Mouse (Mus musculus) frontal cortex, postnatal 36 days (tissue): ENCODE measurements around the gene Mt1.

Source experiments
- DNase-seq, 2 experiments: peaks; one replicate each; pipeline ENCODE4 v3.0.0; 2022; ENCODE audit warnings: low spot score in 2 of 2

Gene Mt1

GRCm38 (mm10) chr8:94204043-94204442 is 25.2 kb downstream of the Mt1 start:
- DNase-seq = no peak

DNA sequence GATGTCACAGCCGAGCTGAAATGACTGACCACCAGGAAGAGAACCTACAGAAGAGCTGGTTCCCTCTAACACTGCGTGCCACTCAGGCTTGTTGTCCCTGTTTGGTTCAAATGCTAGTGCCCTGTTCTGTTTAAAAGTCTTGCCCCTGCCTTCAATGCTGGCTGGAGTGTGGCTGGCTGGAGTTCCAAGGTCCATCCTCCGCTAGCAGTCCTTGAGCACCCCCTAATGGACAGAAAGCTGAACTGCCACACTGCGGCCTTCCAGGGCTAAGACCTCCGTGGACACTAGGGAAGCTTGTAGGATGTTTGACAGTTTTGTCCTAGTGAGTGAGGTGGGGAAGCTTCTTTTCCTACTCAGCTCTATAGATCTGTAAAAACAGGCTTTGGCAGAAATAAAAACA is 26.9 kb downstream of the Mt1 start:
- peak; percentile 45 to 55 for DNase-seq

DNA sequence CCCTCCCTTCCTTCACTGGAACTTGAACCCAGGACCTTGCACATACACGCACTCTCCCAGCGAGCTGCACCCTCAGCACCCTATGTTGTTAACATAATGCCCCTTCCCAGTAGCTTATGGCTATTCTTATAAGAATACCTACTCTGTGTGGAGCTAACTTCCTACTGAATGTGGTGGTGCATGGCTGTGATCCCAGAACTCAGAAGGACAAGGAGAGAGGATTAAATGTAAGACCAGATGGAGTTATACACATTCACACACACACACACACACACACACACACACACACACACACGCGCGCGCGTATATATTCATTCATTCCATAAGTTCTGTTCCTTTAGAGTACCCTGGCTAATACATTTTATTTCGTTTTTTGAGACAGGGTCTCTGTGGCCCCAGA is 27.4 kb downstream of the Mt1 start:
- DNase-seq = peak in 1 of 2 experiments; percentile 51

DNA sequence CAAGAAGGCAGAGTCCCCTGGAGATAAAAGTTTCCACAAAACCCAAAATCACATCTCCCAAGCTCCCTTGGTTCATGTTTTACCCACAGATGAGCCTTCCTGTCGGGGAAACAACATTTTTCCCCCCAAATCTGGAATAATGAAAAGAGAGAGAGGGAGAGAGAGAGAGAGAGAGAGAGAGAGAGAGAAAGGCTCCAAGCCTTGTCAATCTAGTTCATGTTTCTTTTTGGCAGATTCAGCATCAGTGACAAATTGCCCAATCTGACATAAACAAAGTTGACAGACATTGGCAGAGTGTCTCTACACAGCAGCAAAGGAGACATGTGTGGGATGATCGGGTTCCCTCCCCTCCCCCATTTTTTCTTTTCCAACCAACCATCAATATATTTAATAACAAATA is 28.6 kb downstream of the Mt1 start:
- DNase-seq = no peak

GRCm38 (mm10) chr8:94209639-94210038 is 30.8 kb downstream of the Mt1 start:
- peak; percentile 52 to 75 for DNase-seq

DNA sequence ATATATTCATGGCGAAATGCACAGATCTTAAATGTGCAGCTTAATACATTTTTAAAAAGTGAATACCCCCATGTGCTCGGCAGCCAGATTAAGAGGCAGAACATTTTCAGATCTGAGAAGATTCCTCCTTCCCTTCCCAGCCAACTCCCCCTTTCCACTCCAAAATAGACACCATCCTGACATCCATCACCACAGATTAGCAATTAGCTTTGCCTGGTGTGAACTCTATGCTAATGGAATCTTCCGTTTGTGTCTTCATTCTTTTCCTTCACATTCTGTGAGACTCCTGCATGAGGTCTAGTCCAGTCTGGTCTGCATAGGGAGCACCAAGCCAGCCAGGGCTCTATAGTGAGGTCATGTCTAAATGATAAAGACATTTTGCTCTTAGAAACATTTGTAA is 31.3 kb downstream of the Mt1 start:
- DNase-seq = peak in 1 of 2 experiments; percentile 53

- DNase-seq = no peak
These were observed 34.9 kb downstream of the Mt1 start for GRCm38 (mm10) chr8:94213819-94214218.

- DNase-seq = peak; percentile 98 to 99
These were observed 35.6 kb downstream of the Mt1 start, which contains the start of gene Nup93 for GRCm38 (mm10) chr8:94214252-94215173. Gene Nup93, plus strand, starts transcription at chr8:94214564.

- peak in 1 of 2 experiments; percentile 49 for DNase-seq
These were observed 48.6 kb downstream of the Mt1 start for GRCm38 (mm10) chr8:94227381-94227939.
